Mouse (Mus musculus): Measurements from ENCODE around the gene Vps8. TPM values are rescaled to one million over a fixed set of nuclear protein-coding genes. Genes with fewer than 3 reads are reported as not detected.

Vps8 gene
- polyA plus RNA-seq, 1 experiment from 2014 or later, result 14.2 TPM

GRCm38 (mm10) chr16:21606249-21607020 lies 183.5 kb downstream of the Vps8 start:
- Histone ChIP-seq H3K9me3 (ENCODE audit: control insufficient read depth, low read length) (no peaks in the 10 kb centered on the region), H3K4me1 (ENCODE audit: control insufficient read depth, insufficient read depth, low read length) (peaks cover 11% of the 10 kb centered on the region; the same call in 1 of the 2 replicates), H3K9ac (ENCODE audit: low read depth, low read length) (no peak overlapping the region), H3K4me3 (ENCODE audit: low read length) (no peak overlapping the region), H3K4me2 (replicated peaks; ENCODE audit: low read depth, low read length) (no peak overlapping the region), H3K27me3 (ENCODE audit: control insufficient read depth, insufficient read depth, low read length) (no peaks in the 10 kb centered on the region), H3K27ac (ENCODE audit: low read depth, low read length) (no peak overlapping the region), H3K36me3 (ENCODE audit: control insufficient read depth, insufficient read depth, low read length) (no peaks in the 10 kb centered on the region)
- 82% methylated on average over 6 of the region's 6 CpGs for WGBS
- no peak for ATAC-seq (ENCODE audit: low FRiP score, low TSS enrichment)

GRCm38 (mm10) chr16:21607021-21607650 lies 184.2 kb downstream of the Vps8 start:
- WGBS, result 69% methylated on average over 8 of the region's 8 CpGs
- Histone ChIP-seq H3K4me2 (replicated peaks; ENCODE audit: low read depth, low read length) (no peak overlapping the region), H3K9ac (ENCODE audit: low read depth, low read length) (no peak overlapping the region), H3K27me3 (ENCODE audit: control insufficient read depth, insufficient read depth, low read length) (no peaks in the 10 kb centered on the region), H3K9me3 (ENCODE audit: control insufficient read depth, low read length) (no peaks in the 10 kb centered on the region), H3K4me1 (ENCODE audit: control insufficient read depth, insufficient read depth, low read length) (peaks cover 11% of the 10 kb centered on the region; the same call in 1 of the 2 replicates), H3K36me3 (ENCODE audit: control insufficient read depth, insufficient read depth, low read length) (no peaks in the 10 kb centered on the region), H3K4me3 (ENCODE audit: low read length) (no peak overlapping the region), H3K27ac (ENCODE audit: low read depth, low read length) (no peak overlapping the region)
- no peak for ATAC-seq (ENCODE audit: low FRiP score, low TSS enrichment)

GRCm38 (mm10) chr16:21607651-21608040 lies 184.7 kb downstream of the Vps8 start:
- ATAC-seq (ENCODE audit: low FRiP score, low TSS enrichment), result no peak
- H3K36me3 ChIP-seq (ENCODE audit: control insufficient read depth, insufficient read depth, low read length), result no peaks in the 10 kb centered on the region
- no peak overlapping the region for H3K27ac ChIP-seq (ENCODE audit: low read depth, low read length)
- H3K9ac ChIP-seq (ENCODE audit: low read depth, low read length), result no peak overlapping the region
- no peaks in the 10 kb centered on the region for H3K9me3 ChIP-seq (ENCODE audit: control insufficient read depth, low read length)
- 69% methylated on average over 5 of the region's 5 CpGs for WGBS
- H3K27me3 ChIP-seq (ENCODE audit: control insufficient read depth, insufficient read depth, low read length), result no peaks in the 10 kb centered on the region
- peaks cover 11% of the 10 kb centered on the region; the same call in 1 of the 2 replicates for H3K4me1 ChIP-seq (ENCODE audit: control insufficient read depth, insufficient read depth, low read length)
- no peak overlapping the region for H3K4me2 ChIP-seq (replicated peaks; ENCODE audit: low read depth, low read length)
- no peak overlapping the region for H3K4me3 ChIP-seq (ENCODE audit: low read length)

- H3K27me3 ChIP-seq (ENCODE audit: control insufficient read depth, insufficient read depth, low read length), result no peaks in the 10 kb centered on the region
- H3K4me3 ChIP-seq (ENCODE audit: low read length), result no peak overlapping the region
- ATAC-seq (ENCODE audit: low FRiP score, low TSS enrichment), result no peak
- no peak overlapping the region for H3K9ac ChIP-seq (ENCODE audit: low read depth, low read length)
- peaks cover 11% of the 10 kb centered on the region; the same call in 1 of the 2 replicates for H3K4me1 ChIP-seq (ENCODE audit: control insufficient read depth, insufficient read depth, low read length)
- H3K9me3 ChIP-seq (ENCODE audit: control insufficient read depth, low read length), result no peaks in the 10 kb centered on the region
- no peak overlapping the region for H3K4me2 ChIP-seq (replicated peaks; ENCODE audit: low read depth, low read length)
- 71% methylated on average over 10 of the region's 10 CpGs for WGBS
- H3K27ac ChIP-seq (ENCODE audit: low read depth, low read length), result no peak overlapping the region
- no peaks in the 10 kb centered on the region for H3K36me3 ChIP-seq (ENCODE audit: control insufficient read depth, insufficient read depth, low read length)
These were observed 185.4 kb downstream of the Vps8 start for GRCm38 (mm10) chr16:21608176-21608865.

- Histone ChIP-seq H3K27ac (ENCODE audit: low read depth, low read length) (no peak overlapping the region), H3K4me2 (replicated peaks; ENCODE audit: low read depth, low read length) (no peak overlapping the region), H3K4me3 (ENCODE audit: low read length) (no peak overlapping the region), H3K36me3 (ENCODE audit: control insufficient read depth, insufficient read depth, low read length) (no peaks in the 10 kb centered on the region), H3K4me1 (ENCODE audit: control insufficient read depth, insufficient read depth, low read length) (peaks cover 11% of the 10 kb centered on the region; the same call in 1 of the 2 replicates), H3K9ac (ENCODE audit: low read depth, low read length) (no peak overlapping the region), H3K9me3 (ENCODE audit: control insufficient read depth, low read length) (no peaks in the 10 kb centered on the region), H3K27me3 (ENCODE audit: control insufficient read depth, insufficient read depth, low read length) (no peaks in the 10 kb centered on the region)
- ATAC-seq (ENCODE audit: low FRiP score, low TSS enrichment), result no peak
- WGBS, result 89% methylated on average over 4 of the region's 4 CpGs
These were observed 187.6 kb downstream of the Vps8 start for GRCm38 (mm10) chr16:21610473-21610872.

GRCm38 (mm10) chr16:21615802-21616201 lies 192.9 kb downstream of the Vps8 start:
- H3K27me3 ChIP-seq (ENCODE audit: control insufficient read depth, insufficient read depth, low read length), result no peaks in the 10 kb centered on the region
- no peak overlapping the region for H3K27ac ChIP-seq (ENCODE audit: low read depth, low read length)
- H3K4me3 ChIP-seq (ENCODE audit: low read length), result no peak overlapping the region
- H3K9ac ChIP-seq (ENCODE audit: low read depth, low read length), result no peak overlapping the region
- no peaks in the 10 kb centered on the region for H3K4me1 ChIP-seq (ENCODE audit: control insufficient read depth, insufficient read depth, low read length)
- ATAC-seq (ENCODE audit: low FRiP score, low TSS enrichment), result no peak
- H3K9me3 ChIP-seq (ENCODE audit: control insufficient read depth, low read length), result no peaks in the 10 kb centered on the region
- 60% methylated on average over 7 of the region's 7 CpGs for WGBS
- H3K36me3 ChIP-seq (ENCODE audit: control insufficient read depth, insufficient read depth, low read length), result no peaks in the 10 kb centered on the region
- H3K4me2 ChIP-seq (replicated peaks; ENCODE audit: low read depth, low read length), result no peak overlapping the region

- no peaks in the 10 kb centered on the region for H3K36me3 ChIP-seq (ENCODE audit: control insufficient read depth, insufficient read depth, low read length)
- 83% methylated on average over 2 of the region's 2 CpGs for WGBS
- no peaks in the 10 kb centered on the region for H3K9me3 ChIP-seq (ENCODE audit: control insufficient read depth, low read length)
- no peaks in the 10 kb centered on the region for H3K4me1 ChIP-seq (ENCODE audit: control insufficient read depth, insufficient read depth, low read length)
- no peak overlapping the region for H3K9ac ChIP-seq (ENCODE audit: low read depth, low read length)
- no peak for ATAC-seq (ENCODE audit: low FRiP score, low TSS enrichment)
- no peak overlapping the region for H3K4me3 ChIP-seq (ENCODE audit: low read length)
- H3K27me3 ChIP-seq (ENCODE audit: control insufficient read depth, insufficient read depth, low read length), result no peaks in the 10 kb centered on the region
- H3K27ac ChIP-seq (ENCODE audit: low read depth, low read length), result no peak overlapping the region
- no peak overlapping the region for H3K4me2 ChIP-seq (replicated peaks; ENCODE audit: low read depth, low read length)
These were observed 197.7 kb downstream of the Vps8 start for GRCm38 (mm10) chr16:21620630-21621029.

GRCm38 (mm10) chr16:21625784-21626634 lies 203.1 kb downstream of the Vps8 start:
- Histone ChIP-seq H3K4me3 (ENCODE audit: low read length) (no peak overlapping the region), H3K27me3 (ENCODE audit: control insufficient read depth, insufficient read depth, low read length) (no peaks in the 10 kb centered on the region), H3K27ac (ENCODE audit: low read depth, low read length) (no peak overlapping the region), H3K4me2 (replicated peaks; ENCODE audit: low read depth, low read length) (no peak overlapping the region), H3K9ac (ENCODE audit: low read depth, low read length) (no peak overlapping the region), H3K4me1 (ENCODE audit: control insufficient read depth, insufficient read depth, low read length) (no peaks in the 10 kb centered on the region), H3K36me3 (ENCODE audit: control insufficient read depth, insufficient read depth, low read length) (no peaks in the 10 kb centered on the region), H3K9me3 (ENCODE audit: control insufficient read depth, low read length) (no peaks in the 10 kb centered on the region)
- WGBS, result 49% methylated on average over 6 of the region's 6 CpGs
- peak; percentile 75; the same call in 1 of the 2 replicates for ATAC-seq (ENCODE audit: low FRiP score, low TSS enrichment)

All from kidney, embryonic 14.5 days (tissue).